Mouse (Mus musculus): ENCODE data around the gene Cuedc2. TPM values are rescaled to one million over a fixed set of nuclear protein-coding genes. Genes with fewer than 3 reads are reported as not detected.
A peak's percentile ranks its signal among the peaks of the same experiment; 100 is the strongest.

The Cuedc2 gene
- polyA plus RNA-seq, 1 experiment from 2014 or later: 132 TPM

DNA sequence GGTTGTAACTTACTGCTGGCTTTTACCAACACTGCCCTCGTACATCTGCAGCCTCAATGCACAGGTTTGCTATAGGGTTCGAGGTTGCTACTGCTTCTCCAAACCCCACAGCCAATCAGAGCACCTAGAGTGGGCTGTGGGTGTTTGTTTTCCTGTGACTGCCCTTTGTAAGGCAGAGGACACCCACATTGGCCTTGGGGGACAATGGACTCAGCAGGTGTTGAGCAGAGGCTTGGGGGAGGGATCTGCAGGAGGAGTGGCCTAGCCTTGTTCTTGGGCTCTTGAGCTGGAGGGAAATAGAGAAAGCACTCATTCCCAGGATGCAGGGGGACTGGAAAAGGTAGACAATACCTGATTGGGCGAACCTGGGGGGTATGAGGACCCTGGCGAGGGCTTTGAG is 19.9 kb upstream of the Cuedc2 start:
- Histone ChIP-seq H3K4me3 (ENCODE audit: low read length) (peak overlapping the region; percentile 60; the same call in 1 of the 2 replicates), H3K4me2 (ENCODE audit: low read depth, low read length) (peak overlapping the region; percentile 71), H3K36me3 (ENCODE audit: control insufficient read depth, insufficient read depth, low read length) (no peaks in the 10 kb centered on the region), H3K9me3 (ENCODE audit: control insufficient read depth, low read length) (no peaks in the 10 kb centered on the region), H3K27me3 (replicated peaks; ENCODE audit: control insufficient read depth, insufficient read depth, low read length) (no peaks in the 10 kb centered on the region), H3K4me1 (ENCODE audit: control insufficient read depth, insufficient read depth, low read length) (peaks cover 5% of the 10 kb centered on the region; the same call in 1 of the 2 replicates), H3K27ac (ENCODE audit: low read length) (peak overlapping the region; percentile 66), H3K9ac (ENCODE audit: low read depth, low read length) (peak overlapping the region; percentile 73)
- ATAC-seq: peak; percentile 34
- WGBS: 59% methylated on average over 4 of the region's 4 CpGs

DNA sequence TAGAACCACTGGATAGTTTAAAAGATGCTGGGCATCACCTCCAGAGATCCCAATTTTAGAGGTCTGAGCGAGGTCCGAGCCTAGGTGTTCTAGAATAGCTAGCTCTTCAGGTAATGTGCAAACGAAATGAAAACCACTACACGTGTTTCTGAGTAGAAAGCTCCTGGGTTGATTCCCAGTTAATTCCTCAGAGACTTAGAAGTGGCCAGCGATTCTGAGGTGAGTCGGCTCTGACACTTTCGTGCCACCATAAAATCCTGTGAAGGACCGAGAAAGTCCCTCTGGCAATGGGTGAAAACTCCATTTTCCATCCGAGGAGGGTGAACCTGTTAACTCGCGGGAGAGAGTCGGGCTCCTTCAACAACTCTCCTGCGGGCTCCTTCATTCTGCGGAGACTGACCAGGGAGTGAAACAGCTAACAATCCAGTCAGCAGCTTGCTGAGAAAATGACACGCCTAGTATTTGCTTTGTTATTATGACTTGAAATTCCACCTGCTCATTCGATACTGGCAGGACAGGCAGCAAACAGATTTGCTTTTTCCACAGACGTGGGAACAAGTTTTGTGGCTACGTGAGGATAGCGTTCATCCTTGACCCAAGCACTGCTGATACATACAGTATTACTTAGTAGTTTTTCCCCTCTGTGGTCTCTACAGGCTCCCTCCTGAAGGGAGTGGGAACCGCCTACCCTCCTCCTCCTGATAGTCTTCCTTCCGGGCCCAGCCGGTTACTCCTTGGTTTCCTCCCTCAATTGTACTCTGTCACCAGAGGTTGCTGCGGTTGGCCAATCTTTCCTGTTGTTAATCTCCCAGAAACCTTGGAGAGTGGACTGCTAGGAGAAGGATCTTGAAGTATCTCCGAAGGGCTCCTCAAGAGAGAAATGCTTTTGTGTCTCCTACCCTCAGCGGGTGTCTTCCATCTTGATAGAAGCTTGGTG is 19.1 kb upstream of the Cuedc2 start:
- no peaks in the 10 kb centered on the region for H3K27me3 ChIP-seq (replicated peaks; ENCODE audit: control insufficient read depth, insufficient read depth, low read length)
- 17% methylated on average over 25 of the region's 25 CpGs for WGBS
- peak overlapping the region; percentile 66 for H3K27ac ChIP-seq (ENCODE audit: low read length)
- peak overlapping the region; percentile 60 for H3K4me3 ChIP-seq (ENCODE audit: low read length)
- ATAC-seq: peak; percentile 75
- no peaks in the 10 kb centered on the region for H3K9me3 ChIP-seq (ENCODE audit: control insufficient read depth, low read length)
- peak overlapping the region; percentile 73 for H3K9ac ChIP-seq (ENCODE audit: low read depth, low read length)
- H3K36me3 ChIP-seq (ENCODE audit: control insufficient read depth, insufficient read depth, low read length): no peaks in the 10 kb centered on the region
- peaks cover 5% of the 10 kb centered on the region; the same call in 1 of the 2 replicates for H3K4me1 ChIP-seq (ENCODE audit: control insufficient read depth, insufficient read depth, low read length)
- peak overlapping the region; percentile 71 for H3K4me2 ChIP-seq (ENCODE audit: low read depth, low read length)

DNA sequence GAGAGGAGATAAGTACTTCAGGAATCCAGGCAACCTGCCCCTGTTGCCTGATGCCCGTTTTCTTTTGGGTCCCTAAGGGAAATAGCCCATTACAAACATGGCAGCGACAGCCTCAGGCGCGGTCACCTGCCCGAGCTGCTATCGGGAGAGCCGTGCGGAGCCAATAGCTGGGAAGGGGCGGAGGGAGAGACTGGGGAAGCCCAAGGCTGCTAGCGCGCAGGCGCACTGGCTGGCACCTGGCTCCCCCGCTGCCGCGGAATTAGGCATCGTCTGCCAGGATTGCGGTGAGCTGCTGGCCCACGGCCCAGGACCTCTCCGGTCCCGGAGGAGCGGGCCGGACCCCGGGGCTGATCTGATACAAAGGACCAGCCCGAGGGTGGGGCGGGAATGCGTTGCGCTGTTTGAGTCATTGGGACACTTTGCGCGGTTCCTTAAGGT is 18.2 kb upstream of the Cuedc2 start:
- Histone ChIP-seq H3K27ac (ENCODE audit: low read length) (peak overlapping the region; percentile 66; the same call in 1 of the 2 replicates), H3K9ac (ENCODE audit: low read depth, low read length) (peak overlapping the region; percentile 73), H3K36me3 (ENCODE audit: control insufficient read depth, insufficient read depth, low read length) (no peaks in the 10 kb centered on the region), H3K27me3 (replicated peaks; ENCODE audit: control insufficient read depth, insufficient read depth, low read length) (no peaks in the 10 kb centered on the region), H3K4me2 (ENCODE audit: low read depth, low read length) (peak overlapping the region; percentile 71), H3K4me3 (ENCODE audit: low read length) (peak overlapping the region; percentile 60), H3K9me3 (ENCODE audit: control insufficient read depth, low read length) (no peaks in the 10 kb centered on the region), H3K4me1 (ENCODE audit: control insufficient read depth, insufficient read depth, low read length) (peaks cover 5% of the 10 kb centered on the region; the same call in 1 of the 2 replicates)
- ATAC-seq: peak; percentile 88
- WGBS: under 1% methylated on average over 29 of the region's 29 CpGs

DNA sequence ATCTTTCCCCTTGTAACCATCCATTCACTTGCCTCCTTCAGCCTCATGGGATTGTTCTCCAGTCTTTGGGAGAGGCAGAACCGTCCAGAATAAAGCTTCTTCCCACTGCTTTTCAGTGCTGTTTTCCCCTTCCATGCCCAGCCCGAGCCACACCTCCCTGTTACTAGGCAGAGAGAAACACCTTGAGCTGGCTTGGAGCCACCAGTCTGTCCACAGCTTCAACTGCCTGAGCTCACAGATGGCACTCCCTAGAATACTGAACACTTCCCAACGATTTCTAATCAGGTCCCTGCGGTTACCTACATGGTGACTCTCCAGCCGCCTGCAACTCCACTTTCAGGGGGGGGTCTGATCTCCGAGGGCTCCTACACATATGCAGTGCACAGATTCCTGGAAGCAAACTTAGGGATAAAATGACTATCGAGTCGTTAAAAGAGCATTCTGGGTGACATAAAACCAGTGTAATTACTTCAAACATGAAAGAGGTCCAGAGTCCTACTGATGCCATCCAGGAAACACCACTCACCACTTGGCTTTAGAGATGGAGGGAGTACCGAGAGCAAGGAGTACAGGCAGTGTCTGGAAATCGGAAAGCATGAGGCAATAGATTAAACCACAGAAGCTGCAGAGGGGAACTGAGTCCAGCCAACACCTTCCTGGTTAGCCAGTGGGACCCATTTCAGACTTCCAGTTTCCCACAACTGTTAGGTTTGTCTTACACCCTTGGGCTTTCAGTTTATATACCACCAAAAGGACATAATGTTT is 11.8 kb upstream of the Cuedc2 start, which contains the start of gene 2310034G01Rik:
Gene 2310034G01Rik, minus strand, starts transcription at position 135 of the 765 bp plus-strand sequence.
- peak within 1 kb of the TSS; percentile 67 for H3K4me3 ChIP-seq (ENCODE audit: low read length)
- no peaks in the 10 kb centered on the region for H3K9me3 ChIP-seq (ENCODE audit: control insufficient read depth, low read length)
- peak within 1 kb of the TSS; percentile 86 for H3K4me2 ChIP-seq (ENCODE audit: low read depth, low read length)
- H3K9ac ChIP-seq (ENCODE audit: low read depth, low read length): peak within 1 kb of the TSS; percentile 82
- no peak for ATAC-seq
- WGBS: 56% methylated on average over 10 of the region's 10 CpGs
- H3K27ac ChIP-seq (ENCODE audit: low read length): peak within 1 kb of the TSS; percentile 8; the same call in 1 of the 2 replicates
- H3K4me1 ChIP-seq (ENCODE audit: control insufficient read depth, insufficient read depth, low read length): peaks cover 12% of the 10 kb centered on the region
- no peaks in the 10 kb centered on the region for H3K27me3 ChIP-seq (replicated peaks; ENCODE audit: control insufficient read depth, insufficient read depth, low read length)
- H3K36me3 ChIP-seq (ENCODE audit: control insufficient read depth, insufficient read depth, low read length): no peaks in the 10 kb centered on the region

DNA sequence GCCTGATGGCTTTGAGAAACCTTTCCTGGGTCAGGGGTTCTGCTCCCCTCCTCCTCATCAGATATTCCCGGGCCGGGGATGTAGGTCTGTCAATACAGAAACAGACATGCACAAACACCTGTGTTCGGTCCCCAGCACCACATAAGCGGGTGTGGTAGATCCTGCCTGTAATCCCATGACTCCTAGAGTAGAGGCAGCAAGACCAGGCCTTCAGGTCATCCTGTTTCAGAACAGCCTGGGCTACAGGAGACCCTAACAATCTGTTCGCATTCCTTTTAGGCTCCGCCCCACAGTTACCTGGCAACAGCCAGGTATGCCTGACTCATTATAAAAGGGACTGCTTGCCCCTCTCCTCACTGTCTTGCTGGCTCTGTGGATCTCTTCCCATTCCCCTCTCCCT is 11.0 kb upstream of the Cuedc2 start:
- no peaks in the 10 kb centered on the region for H3K27me3 ChIP-seq (replicated peaks; ENCODE audit: control insufficient read depth, insufficient read depth, low read length)
- H3K9me3 ChIP-seq (ENCODE audit: control insufficient read depth, low read length): no peaks in the 10 kb centered on the region
- peak overlapping the region; percentile 86 for H3K4me2 ChIP-seq (ENCODE audit: low read depth, low read length)
- WGBS: 23% methylated on average over 6 of the region's 6 CpGs
- no peaks in the 10 kb centered on the region for H3K36me3 ChIP-seq (ENCODE audit: control insufficient read depth, insufficient read depth, low read length)
- H3K9ac ChIP-seq (ENCODE audit: low read depth, low read length): peak overlapping the region; percentile 82; the same call in 1 of the 2 replicates
- peaks cover 15% of the 10 kb centered on the region for H3K4me1 ChIP-seq (ENCODE audit: control insufficient read depth, insufficient read depth, low read length)
- no peak overlapping the region for H3K27ac ChIP-seq (ENCODE audit: low read length)
- peak; percentile 11; the same call in 1 of the 2 replicates for ATAC-seq
- peak overlapping the region; percentile 67 for H3K4me3 ChIP-seq (ENCODE audit: low read length)

DNA sequence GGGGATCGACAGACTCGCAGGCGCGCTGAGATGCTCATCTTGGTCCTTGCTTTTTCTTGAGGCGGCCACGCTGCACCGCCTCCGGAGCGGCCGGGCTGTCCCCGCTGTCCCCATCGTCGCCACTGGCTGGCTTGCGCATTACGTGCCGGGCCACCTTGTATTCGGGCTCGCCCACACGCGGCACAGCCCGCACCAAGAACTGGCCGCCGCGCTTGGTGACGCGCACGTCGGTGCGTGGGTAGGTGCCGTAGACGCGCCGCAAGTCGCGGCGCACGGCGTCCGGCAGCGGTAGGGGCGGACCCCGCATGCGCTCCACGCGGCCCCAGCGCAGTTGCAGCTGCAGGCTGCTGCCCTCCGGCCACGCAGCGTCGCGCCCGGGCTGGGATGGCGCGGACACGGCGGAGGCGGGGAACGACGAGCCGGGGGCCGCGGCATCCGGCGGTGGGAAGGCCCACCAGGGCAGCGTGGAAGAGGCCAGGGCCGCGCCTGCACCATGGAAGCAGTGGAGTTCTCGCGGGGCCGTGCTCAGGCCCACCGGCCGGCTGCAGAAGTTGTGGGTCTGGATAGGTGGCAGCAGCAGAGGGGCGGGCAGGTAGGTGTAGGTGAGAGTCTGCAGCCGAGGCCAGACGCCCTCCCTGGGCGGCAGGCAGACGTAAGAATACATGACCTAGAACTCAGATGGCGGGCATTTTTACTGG is 10.4 kb upstream of the Cuedc2 start:
- H3K4me3 ChIP-seq (ENCODE audit: low read length): peak overlapping the region; percentile 67
- under 1% methylated on average over 78 of the region's 78 CpGs for WGBS
- H3K27me3 ChIP-seq (replicated peaks; ENCODE audit: control insufficient read depth, insufficient read depth, low read length): no peaks in the 10 kb centered on the region
- no peaks in the 10 kb centered on the region for H3K36me3 ChIP-seq (ENCODE audit: control insufficient read depth, insufficient read depth, low read length)
- peak overlapping the region; percentile 86 for H3K4me2 ChIP-seq (ENCODE audit: low read depth, low read length)
- peak overlapping the region; percentile 8 for H3K27ac ChIP-seq (ENCODE audit: low read length)
- peak overlapping the region; percentile 82 for H3K9ac ChIP-seq (ENCODE audit: low read depth, low read length)
- ATAC-seq: peak; percentile 80
- no peaks in the 10 kb centered on the region for H3K9me3 ChIP-seq (ENCODE audit: control insufficient read depth, low read length)
- H3K4me1 ChIP-seq (ENCODE audit: control insufficient read depth, insufficient read depth, low read length): peaks cover 15% of the 10 kb centered on the region

DNA sequence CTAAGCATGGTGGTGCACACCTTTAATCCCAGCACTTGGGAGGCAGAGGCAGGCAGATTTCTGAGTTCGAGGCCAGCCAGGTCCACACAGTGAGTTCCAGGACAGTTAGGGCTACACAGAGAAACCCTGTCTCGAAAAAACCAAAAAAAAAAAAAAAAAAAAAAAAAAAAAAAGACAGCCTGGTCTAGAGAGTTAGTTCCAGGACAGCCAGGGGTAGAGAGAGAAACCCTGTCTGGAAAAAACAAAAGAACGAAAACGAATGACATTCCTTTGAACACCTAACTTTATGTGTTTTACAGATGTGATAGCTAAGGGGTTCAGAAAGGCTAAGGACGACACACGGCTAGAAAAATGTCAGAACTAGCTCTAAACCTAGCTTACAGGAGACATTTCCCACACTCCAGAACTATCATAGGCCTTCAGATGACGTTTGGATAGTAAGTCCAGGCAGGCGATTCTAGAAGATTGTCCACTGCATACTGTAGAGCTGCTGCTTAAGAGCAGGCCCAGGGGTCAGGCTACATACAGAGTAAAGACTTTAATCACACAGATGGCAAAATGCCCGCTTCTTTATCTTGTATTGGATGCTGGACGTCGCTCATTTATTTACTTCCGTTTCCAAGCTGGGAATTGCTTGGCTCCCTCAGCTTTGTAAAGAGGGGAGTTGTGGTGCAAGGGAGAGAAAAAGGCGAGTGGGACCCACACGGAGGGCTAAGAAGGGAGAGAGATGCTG is 9.6 kb upstream of the Cuedc2 start:
- no peaks in the 10 kb centered on the region for H3K36me3 ChIP-seq (ENCODE audit: control insufficient read depth, insufficient read depth, low read length)
- H3K27ac ChIP-seq (ENCODE audit: low read length): peak overlapping the region; percentile 8
- H3K9me3 ChIP-seq (ENCODE audit: control insufficient read depth, low read length): no peaks in the 10 kb centered on the region
- H3K4me3 ChIP-seq (ENCODE audit: low read length): peak overlapping the region; percentile 67
- H3K4me1 ChIP-seq (ENCODE audit: control insufficient read depth, insufficient read depth, low read length): peaks cover 15% of the 10 kb centered on the region
- ATAC-seq: peak; percentile 12
- H3K9ac ChIP-seq (ENCODE audit: low read depth, low read length): peak overlapping the region; percentile 82
- H3K4me2 ChIP-seq (ENCODE audit: low read depth, low read length): peak overlapping the region; percentile 86
- 32% methylated on average over 14 of the region's 14 CpGs for WGBS
- H3K27me3 ChIP-seq (replicated peaks; ENCODE audit: control insufficient read depth, insufficient read depth, low read length): no peaks in the 10 kb centered on the region

DNA sequence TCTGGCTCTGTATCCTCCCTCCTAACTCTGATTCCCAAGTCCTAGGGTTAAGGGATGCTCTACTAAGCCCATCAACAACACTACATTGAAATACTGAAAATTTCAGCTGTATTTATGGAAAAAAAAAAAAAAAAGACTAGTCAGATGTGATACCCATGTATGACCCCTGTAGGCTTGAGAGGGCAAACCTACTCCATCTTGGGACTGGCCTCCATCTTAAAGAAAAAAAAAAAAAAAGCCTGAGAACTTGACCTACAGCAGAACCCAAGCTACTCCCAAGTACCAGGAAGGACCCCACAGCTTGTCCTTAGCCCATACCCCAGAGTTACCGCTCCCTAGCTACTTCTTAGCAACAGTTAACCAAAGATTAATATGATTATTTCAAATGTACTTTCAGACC is 8.6 kb upstream of the Cuedc2 start:
- H3K4me1 ChIP-seq (ENCODE audit: control insufficient read depth, insufficient read depth, low read length): peaks cover 15% of the 10 kb centered on the region
- no peak overlapping the region for H3K27ac ChIP-seq (ENCODE audit: low read length)
- H3K4me2 ChIP-seq (ENCODE audit: low read depth, low read length): no peak overlapping the region
- no peak overlapping the region for H3K4me3 ChIP-seq (ENCODE audit: low read length)
- H3K36me3 ChIP-seq (ENCODE audit: control insufficient read depth, insufficient read depth, low read length): no peaks in the 10 kb centered on the region
- WGBS: 96% methylated on average over 1 of the region's 1 CpGs
- no peak overlapping the region for H3K9ac ChIP-seq (ENCODE audit: low read depth, low read length)
- no peaks in the 10 kb centered on the region for H3K27me3 ChIP-seq (replicated peaks; ENCODE audit: control insufficient read depth, insufficient read depth, low read length)
- H3K9me3 ChIP-seq (ENCODE audit: control insufficient read depth, low read length): no peaks in the 10 kb centered on the region
- ATAC-seq: no peak
